In the genomic region with DNA sequence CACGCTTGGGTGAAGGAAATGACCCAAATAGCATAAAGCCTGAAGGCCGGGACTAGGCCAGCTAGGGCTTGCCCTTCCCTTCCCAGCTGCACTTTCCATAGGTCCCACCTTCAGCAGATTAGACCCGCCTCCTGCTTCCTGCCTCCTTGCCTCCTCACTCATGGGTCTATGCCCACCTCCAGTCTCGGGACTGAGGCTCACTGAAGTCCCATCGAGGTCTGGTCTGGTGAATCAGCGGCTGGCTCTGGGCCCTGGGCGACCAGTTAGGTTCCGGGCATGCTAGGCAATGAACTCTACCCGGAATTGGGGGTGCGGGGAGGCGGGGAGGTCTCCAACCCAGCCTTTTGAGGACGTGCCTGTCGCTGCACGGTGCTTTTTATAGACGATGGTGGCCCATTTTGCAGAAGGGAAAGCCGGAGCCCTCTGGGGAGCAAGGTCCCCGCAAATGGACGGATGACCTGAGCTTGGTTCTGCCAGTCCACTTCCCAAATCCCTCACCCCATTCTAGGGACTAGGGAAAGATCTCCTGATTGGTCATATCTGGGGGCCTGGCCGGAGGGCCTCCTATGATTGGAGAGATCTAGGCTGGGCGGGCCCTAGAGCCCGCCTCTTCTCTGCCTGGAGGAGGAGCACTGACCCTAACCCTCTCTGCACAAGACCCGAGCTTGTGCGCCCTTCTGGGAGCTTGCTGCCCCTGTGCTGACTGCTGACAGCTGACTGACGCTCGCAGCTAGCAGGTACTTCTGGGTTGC, we compare ENCODE assay signal across 9 mouse cellular contexts. TPM values are rescaled to one million over a fixed set of nuclear protein-coding genes. Genes with fewer than 3 reads are reported as not detected.
A peak's percentile ranks its signal among the peaks of the same experiment; 100 is the strongest.
DNase-seq lines count a peak whose midpoint lies in the region; ATAC-seq and TF ChIP-seq lines count a peak whose summit lies in the region.
"Had no signal": no experiment of that assay in that cellular context is flagged by ENCODE, and none has a peak within 500 bp of the region (broad histone marks: within the 10 kb centered on the region; RNA-seq: fewer than 3 reads in every experiment).

No protein-coding gene starts in this region.

- 11% methylated on average over 25 of the region's 25 CpGs for WGBS in embryonic facial prominence, embryonic 12.5 days
- WGBS in heart, embryonic 12.5 days = 8% methylated on average over 25 of the region's 25 CpGs
- 13% methylated on average over 25 of the region's 25 CpGs for WGBS in kidney, postnatal 0 days

- peak; percentile 51 for DNase-seq in ovary, adult 18-20 months (ENCODE audit: low spot score)
- no peak for DNase-seq in ovary, postnatal 10 days (ENCODE audit: low spot score)
- DNase-seq in kidney, postnatal 0 days (ENCODE audit: low spot score) = peak; percentile 75
- peak; percentile 45 for DNase-seq in lung, postnatal 14 days
- DNase-seq in retina, postnatal 1 day = peak; percentile 65

- peak overlapping the region; percentile 35 for H3K4me2 ChIP-seq in embryonic facial prominence, embryonic 12.5 days (replicated peaks)
- peak overlapping the region; percentile 56 for H3K4me2 ChIP-seq in heart, embryonic 12.5 days
- peak overlapping the region; percentile 46 for H3K4me2 ChIP-seq in kidney, postnatal 0 days (ENCODE audit: low read length)

- ATAC-seq in embryonic facial prominence, embryonic 12.5 days (ENCODE audit: insufficient number of reproducible peaks, insufficient read depth, low FRiP score, low TSS enrichment) = peak; percentile 32; the same call in 1 of the 2 replicates
- ATAC-seq in heart, embryonic 12.5 days (ENCODE audit: insufficient number of reproducible peaks, low FRiP score) = peak; percentile 83
- ATAC-seq in kidney, postnatal 0 days (replicated peaks; ENCODE audit: low FRiP score, low read depth) = peak; percentile 94
- no peak for ATAC-seq in erythroid progenitor cell, adult 5-6 weeks (replicated peaks; ENCODE audit: low FRiP score, poor library complexity, severe bottlenecking)
- ATAC-seq: Patski had no signal

- H3K27me3 ChIP-seq in embryonic facial prominence, embryonic 12.5 days = peaks cover 11% of the 10 kb centered on the region; the same call in 1 of the 2 replicates
- peaks cover 14% of the 10 kb centered on the region; the same call in 1 of the 2 replicates for H3K27me3 ChIP-seq in heart, embryonic 12.5 days (replicated peaks)
- H3K27me3 ChIP-seq in kidney, postnatal 0 days (ENCODE audit: insufficient read depth, low read length) = no peaks in the 10 kb centered on the region
- H3K27me3 ChIP-seq: Patski had no signal

- H3K9ac ChIP-seq in embryonic facial prominence, embryonic 12.5 days = no peak overlapping the region
- no peak overlapping the region for H3K9ac ChIP-seq in heart, embryonic 12.5 days
- H3K9ac ChIP-seq in kidney, postnatal 0 days (ENCODE audit: low read depth, low read length) = peak overlapping the region; percentile 14; the same call in 1 of the 2 replicates

- H3K4me3 ChIP-seq in embryonic facial prominence, embryonic 12.5 days = peak overlapping the region; percentile 14
- H3K4me3 ChIP-seq in heart, embryonic 12.5 days = peak overlapping the region; percentile 31
- peak overlapping the region; percentile 24 for H3K4me3 ChIP-seq in kidney, postnatal 0 days (replicated peaks; ENCODE audit: low read depth, low read length)

- TF ChIP-seq CTCF in kidney, postnatal 0 days (IDR thresholded peaks at IDR 0.05; ENCODE audit: low read depth) = no peak

- no peaks in the 10 kb centered on the region for H3K36me3 ChIP-seq in embryonic facial prominence, embryonic 12.5 days
- H3K36me3 ChIP-seq in heart, embryonic 12.5 days = no peaks in the 10 kb centered on the region
- H3K36me3 ChIP-seq in kidney, postnatal 0 days (ENCODE audit: insufficient read depth, low read length) = no peaks in the 10 kb centered on the region

- no peak overlapping the region for H3K27ac ChIP-seq in embryonic facial prominence, embryonic 12.5 days
- no peak overlapping the region for H3K27ac ChIP-seq in heart, embryonic 12.5 days (ENCODE audit: poor library complexity, severe bottlenecking)
- H3K27ac ChIP-seq in kidney, postnatal 0 days = peak overlapping the region; percentile 79

- H3K4me1 ChIP-seq in embryonic facial prominence, embryonic 12.5 days = no peaks in the 10 kb centered on the region
- peaks cover 10% of the 10 kb centered on the region for H3K4me1 ChIP-seq in heart, embryonic 12.5 days (replicated peaks)
- H3K4me1 ChIP-seq in kidney, postnatal 0 days (replicated peaks; ENCODE audit: insufficient read depth, low read length) = no peaks in the 10 kb centered on the region

- no peaks in the 10 kb centered on the region for H3K9me3 ChIP-seq in embryonic facial prominence, embryonic 12.5 days
- no peaks in the 10 kb centered on the region for H3K9me3 ChIP-seq in heart, embryonic 12.5 days (replicated peaks)
- H3K9me3 ChIP-seq in kidney, postnatal 0 days (replicated peaks; ENCODE audit: low read length) = no peaks in the 10 kb centered on the region

RNA-seq across cellular contexts. Expression of a gene that starts 54.2 kb away (rescaled TPM):
- 2.4 and 2.8 TPM in 2 replicates for polyA plus RNA-seq in embryonic facial prominence, embryonic 12.5 days (2016; fragmentation: Nextera tagmentation; extraction: Ambion mirVana)
- polyA plus RNA-seq in heart, embryonic 12.5 days (2016; fragmentation: Nextera tagmentation; extraction: Ambion mirVana) = 11.4 and 12.2 TPM in 2 replicates
- 5.6 and 6.3 TPM in 2 replicates for polyA plus RNA-seq in kidney, postnatal 0 days (2015; fragmentation: Nextera tagmentation; extraction: Ambion mirVana)
- total RNA-seq in erythroid progenitor cell, adult 5-6 weeks (2015; ENCODE audit: low replicate concordance) = 3.2 and 3.4 TPM in 2 replicates
- total RNA-seq in erythroid progenitor cell, adult 5-6 weeks (2017; ENCODE audit: low replicate concordance) = 1.0 and 5.3 TPM in 2 replicates
